Mouse (Mus musculus): Measurements from ENCODE around the gene Palm2.

DNA sequence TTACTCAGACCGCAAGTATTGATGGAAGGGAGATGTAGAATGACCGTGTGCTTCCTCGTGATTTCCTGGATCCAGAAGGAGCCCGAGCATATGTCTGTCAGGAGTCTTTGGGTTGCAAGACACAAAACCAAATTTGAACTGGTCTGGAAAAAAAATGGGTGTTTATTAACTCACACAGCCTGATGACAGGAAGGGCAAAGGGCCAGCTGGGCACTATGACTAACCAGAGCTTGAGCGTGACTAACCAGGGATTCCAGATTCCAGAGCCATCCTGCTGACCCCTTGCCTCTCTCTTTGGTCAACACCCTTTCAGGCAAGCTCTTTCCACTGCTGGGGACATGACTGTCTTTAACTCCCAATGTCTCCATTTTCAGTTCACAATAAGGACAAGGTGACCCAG, 301.4 kb downstream of the Palm2 start:
- TF ChIP-seq CTCF (conservative IDR thresholded peaks at IDR 0.05; ENCODE audit: insufficient read depth, insufficient read length, low read depth, low read length) (no peak), POLR2A (IDR thresholded peaks at IDR 0.05; ENCODE audit: low read depth, low read length) (no peak)
